Mouse (Mus musculus) megakaryocyte, embryonic 14.5 days (primary cell): ENCODE results near the gene Larp4.

Experiments
- FLI1 ChIP-seq: IDR thresholded peaks from 2 replicates; pipeline ENCODE4 v1.6.1; 2012; ENCODE audit warnings: low read length, inconsistent platforms, mixed read lengths
- GATA1 ChIP-seq: IDR thresholded peaks from 3 replicates; pipeline ENCODE4 v1.6.1; 2012; ENCODE audit warnings: mixed read lengths, low read length, inconsistent platforms, borderline replicate concordance

GRCm38 (mm10) chr15:99940426-99940825 is 29.4 kb upstream of the Larp4 start:
- TF ChIP-seq GATA1 = no peak
- no peak for TF ChIP-seq FLI1
